Mouse (Mus musculus) layer of hippocampus, adult 9-11 months (tissue): ENCODE results near the gene Prickle3.

Experiments
- DNase-seq: peaks from one replicate; pipeline ENCODE4 v3.0.0; 2022

The Prickle3 gene

GRCm38 (mm10) chrX:7657221-7657639 lies at the start of gene Prickle3:
Gene Prickle3 (plus strand): TSS chrX:7657260.
- no peak for DNase-seq

DNA sequence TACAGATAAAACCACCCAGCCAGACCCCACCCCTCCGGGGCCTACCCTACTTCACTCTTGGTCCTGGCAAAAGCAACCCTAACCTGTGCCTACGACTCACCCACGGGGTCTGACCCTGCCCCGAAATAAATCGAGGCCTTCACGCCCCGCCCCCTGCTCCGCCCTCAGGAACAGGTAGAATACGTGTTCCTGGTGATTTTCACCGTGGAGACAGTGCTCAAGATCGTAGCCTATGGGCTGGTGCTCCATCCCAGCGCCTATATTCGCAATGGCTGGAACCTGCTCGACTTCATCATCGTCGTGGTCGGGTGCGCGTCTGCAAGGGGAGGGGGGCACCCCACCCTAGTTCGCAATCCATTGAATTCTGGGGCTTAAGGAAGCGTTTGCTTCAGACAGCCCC lies 47.0 kb upstream of the Prickle3 start:
- DNase-seq, result peak; percentile 9

GRCm38 (mm10) chrX:7610536-7611258 lies 46.4 kb upstream of the Prickle3 start:
- DNase-seq, result peak; percentile 7

DNA sequence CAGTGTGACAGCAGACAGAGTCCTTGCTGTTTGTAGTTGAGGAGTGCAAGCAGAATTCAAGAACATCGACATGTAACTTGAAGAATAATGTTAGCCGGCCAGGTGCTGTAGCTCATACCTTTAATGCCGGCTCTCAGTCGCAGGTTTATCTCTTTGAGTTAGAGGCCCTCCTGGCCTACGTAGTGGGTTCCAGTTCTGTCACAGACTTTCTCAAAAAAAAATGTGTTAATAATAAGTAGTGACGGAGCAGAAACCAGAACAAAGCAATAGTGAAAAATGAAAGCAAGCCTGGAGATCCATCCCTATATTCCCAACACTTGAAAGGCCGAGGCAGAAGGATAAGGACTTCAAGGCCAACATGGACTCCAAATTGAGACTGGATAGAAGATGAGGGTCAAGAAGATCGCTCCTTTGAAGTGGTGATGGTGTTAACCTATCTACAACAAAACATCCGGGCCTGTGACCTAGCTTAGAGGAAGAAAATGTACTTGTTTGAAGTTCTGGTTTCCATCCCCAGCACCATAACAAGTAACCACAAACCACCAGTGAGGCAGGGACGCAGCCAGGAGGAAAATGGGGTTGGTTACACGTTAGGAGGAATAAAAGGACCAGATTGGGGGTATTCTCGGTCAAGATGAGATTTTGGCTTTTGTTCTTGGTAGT lies 39.0 kb upstream of the Prickle3 start:
- no peak for DNase-seq

GRCm38 (mm10) chrX:7632560-7632959 lies 24.5 kb upstream of the Prickle3 start:
- DNase-seq, result no peak

DNA sequence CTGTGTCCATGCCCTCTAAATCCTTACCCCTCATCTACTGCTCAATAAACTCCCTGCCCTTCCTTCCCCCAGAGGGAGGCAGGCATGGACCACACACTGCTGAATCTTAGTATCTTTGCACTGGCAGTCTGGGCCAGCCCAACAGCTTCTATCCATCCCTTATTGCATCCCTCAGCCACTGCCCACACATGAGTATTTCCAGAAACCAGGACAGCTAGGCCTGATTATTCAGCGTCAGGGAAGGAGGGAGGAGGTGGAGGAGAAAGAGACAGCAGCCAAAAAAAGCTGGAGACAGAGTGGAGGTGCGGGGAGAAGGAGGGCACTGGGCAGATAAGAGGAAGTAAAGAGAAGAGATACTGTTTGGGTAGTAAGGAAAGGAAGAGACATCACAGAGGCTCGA lies 22.0 kb upstream of the Prickle3 start:
- peak; percentile 26 for DNase-seq

DNA sequence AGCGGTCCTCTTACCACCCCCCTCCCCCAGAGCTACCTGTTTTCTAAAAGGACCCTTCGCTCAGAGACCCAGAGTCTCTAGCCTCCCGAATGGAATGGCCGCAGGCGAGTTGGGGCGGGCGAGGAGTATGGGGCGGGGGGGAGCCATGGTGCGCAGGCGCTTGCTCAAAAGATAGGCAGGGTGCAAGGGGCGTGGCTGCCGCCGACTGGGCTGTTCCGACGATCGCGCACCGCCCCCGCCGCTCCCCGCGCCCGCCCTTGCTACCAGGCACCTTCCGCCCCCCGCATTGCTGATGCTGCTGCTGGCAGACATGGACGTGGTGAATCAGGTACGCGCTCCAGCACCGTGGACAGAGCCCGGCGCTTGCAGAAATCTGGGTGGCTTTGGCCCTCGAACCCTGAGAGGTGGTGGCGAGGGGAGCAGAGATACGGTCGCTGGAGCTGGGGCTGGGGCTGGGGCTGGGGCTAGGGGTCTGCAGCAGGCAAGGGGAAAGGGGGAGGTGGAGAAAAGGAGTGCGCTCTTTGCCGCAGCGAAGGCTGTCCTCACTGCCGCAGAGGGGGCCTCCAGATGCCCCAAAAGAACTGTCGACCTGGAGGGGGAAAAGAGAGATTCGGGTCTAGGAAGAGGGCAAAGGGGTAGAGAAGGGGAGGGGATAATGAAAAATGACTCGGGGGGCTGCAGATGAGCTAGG lies 18.5 kb upstream of the Prickle3 start, which contains the start of gene Syp:
Gene Syp (plus strand): TSS at position 71 of the 691 bp plus-strand sequence.
- peak; percentile 89 for DNase-seq

- no peak for DNase-seq
Measured at GRCm38 (mm10) chrX:7639536-7640325, 17.3 kb upstream of the Prickle3 start.

GRCm38 (mm10) chrX:7640785-7641184 lies 16.3 kb upstream of the Prickle3 start:
- DNase-seq, result no peak

DNA sequence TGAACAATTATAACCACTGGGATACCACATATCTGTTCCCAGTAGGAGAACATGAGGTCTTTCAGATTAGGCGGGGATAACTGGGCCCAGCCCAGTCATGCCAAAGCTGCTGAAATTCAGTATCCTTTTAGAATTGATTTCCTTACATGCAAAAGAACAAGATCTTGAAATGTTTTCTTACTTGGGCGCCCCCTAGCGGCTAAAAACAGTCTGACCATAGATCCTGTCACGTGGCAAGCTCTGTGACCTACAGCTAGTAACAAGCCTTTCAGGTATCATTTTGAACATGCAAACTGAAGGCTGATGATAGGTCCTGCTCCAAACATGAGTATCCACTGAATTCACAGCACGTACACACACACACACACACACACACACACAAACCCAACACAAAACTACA lies 11.7 kb upstream of the Prickle3 start:
- peak; percentile 68 for DNase-seq

DNA sequence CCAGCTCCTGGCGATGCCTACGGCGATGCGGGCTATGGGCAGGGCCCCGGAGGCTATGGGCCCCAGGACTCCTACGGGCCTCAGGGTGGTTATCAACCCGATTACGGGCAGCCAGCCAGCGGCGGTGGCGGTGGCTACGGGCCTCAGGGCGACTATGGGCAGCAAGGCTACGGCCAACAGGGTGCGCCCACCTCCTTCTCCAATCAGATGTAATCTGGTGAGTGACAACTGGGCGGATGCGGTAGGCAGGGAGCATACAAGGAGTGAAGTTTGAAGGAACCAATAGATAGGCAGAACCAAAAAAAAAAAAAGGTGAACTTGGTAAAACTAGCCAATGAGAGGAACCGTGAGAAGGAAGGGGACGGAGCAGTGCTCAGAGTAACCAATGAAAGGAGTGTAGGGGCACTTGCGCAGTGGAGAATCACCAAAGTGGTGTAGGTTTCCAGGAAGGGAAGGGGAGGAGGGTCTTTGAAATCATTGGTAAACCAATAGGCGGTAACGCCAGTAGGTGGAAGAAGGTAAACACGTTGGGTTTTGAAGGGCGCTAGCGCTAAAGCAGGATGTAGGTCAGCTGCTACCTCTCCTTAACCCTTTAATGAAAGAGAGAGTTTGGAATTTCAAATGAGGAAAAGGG lies 8.3 kb upstream of the Prickle3 start:
- DNase-seq, result peak; percentile 91

GRCm38 (mm10) chrX:7658031-7658784 lies 1.1 kb downstream of the Prickle3 start:
- DNase-seq, result no peak

DNA sequence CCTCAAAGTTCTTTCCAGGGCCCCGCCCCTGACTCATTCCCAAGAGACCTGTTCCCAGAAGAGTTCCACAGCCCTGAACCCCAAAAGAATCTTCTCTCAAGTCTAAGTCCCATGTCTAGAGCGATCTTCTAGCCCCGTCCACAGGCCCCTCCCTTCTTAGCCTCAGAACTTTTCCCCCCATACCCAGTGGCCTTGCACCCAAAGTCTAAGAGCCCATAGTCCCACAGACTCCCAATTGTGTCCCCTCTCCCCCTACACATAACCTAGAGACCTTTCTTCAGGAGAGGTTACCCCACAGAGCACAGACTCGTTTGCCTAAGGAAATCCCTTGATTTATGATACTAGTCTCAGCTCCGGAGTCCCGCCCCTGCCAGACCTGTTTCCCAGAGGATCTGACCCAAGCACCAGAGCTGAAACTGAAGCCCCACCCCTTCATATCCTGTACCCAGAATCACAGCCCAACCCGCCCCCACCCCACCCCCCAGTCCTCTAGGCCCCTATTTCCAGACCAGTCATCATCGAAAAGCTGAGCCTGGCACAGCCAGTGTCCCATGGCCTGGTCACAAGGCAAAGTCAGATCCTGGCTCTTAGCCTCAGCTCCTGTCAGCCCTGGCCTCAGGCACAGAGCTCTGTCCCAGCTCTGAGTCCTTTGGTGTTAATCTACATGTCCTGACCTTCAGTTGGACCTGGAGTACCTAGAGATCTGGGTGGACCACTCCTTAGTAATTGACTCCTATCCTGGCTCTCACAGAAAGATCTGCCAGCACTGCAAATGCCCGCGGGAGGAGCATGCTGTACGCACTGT lies 1.9 kb downstream of the Prickle3 start:
- no peak for DNase-seq

DNA sequence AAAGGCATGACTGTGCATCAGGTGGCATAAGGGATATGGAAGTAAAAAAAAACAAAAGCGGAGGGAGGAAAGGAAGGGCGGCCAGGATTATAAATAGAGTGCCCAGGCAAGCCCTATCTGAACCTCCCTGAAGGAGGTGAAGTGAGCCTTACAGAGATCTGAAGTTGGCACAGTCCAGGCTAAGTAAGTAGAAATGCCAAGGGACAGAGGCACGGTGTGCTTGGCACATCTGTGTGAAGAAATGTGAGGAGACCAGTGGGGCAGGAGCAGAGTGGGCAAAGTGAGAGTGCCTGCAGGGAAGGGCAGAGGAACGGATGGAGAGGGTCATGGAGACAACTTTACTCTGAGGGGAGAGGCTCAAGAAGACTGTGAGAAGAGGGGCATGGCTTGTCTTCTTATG lies 4.0 kb downstream of the Prickle3 start:
- no peak for DNase-seq

- DNase-seq, result no peak
Measured at GRCm38 (mm10) chrX:7662936-7663335, 5.9 kb downstream of the Prickle3 start.

GRCm38 (mm10) chrX:7664791-7665190 lies 7.7 kb downstream of the Prickle3 start:
- DNase-seq, result no peak

GRCm38 (mm10) chrX:7665739-7666502 lies 8.9 kb downstream of the Prickle3 start:
- no peak for DNase-seq

DNA sequence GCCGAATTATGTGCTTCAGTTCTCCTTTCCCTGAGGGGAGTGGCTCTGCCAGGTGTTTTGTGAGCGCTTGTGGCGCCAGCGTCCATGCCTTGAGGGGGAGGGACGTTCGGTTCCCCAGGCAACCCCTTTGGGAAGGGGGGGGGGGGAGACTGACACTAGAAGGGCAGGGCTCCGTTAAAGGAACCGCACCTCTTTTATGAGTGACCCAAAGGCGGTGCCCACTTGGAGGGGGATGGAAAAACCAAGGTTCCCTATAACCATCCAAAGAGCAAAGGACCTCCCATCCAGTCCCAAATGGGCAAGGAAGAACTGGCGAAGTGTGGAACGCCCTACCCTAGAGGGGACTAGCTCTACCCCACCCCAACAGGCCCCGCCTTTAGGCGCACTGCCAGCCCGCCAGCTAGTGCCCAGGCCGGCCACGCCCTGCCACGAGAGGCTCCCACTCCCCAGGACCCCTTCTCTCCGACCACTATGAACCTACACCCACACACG lies 13.4 kb downstream of the Prickle3 start:
- DNase-seq, result no peak

- no peak for DNase-seq
Measured at GRCm38 (mm10) chrX:7670921-7671623, 14.0 kb downstream of the Prickle3 start, which contains the start of gene Plp2. Gene Plp2 (minus strand): TSS chrX:7671390.
